Mouse (Mus musculus) left cerebral cortex, postnatal 10 days (tissue): Measurements from ENCODE around the gene Nipa1. TPM values are rescaled to one million over a fixed set of nuclear protein-coding genes. Genes with fewer than 3 reads are reported as not detected.

Experiments used
- DNase-seq, 2 experiments: peaks; one replicate each; pipeline ENCODE4 v3.0.0; 2021 to 2022; ENCODE audit warnings: low spot score in 2 of 2, mixed read lengths in 1 of 2; ENCODE audit errors: extremely low spot score in 1 of 2
- intact Hi-C: fragments of 180-260 bp; cut with DNase I; formaldehyde crosslinking; loops from one replicate; pipeline ENCODE4 v1.15.1; 2025
- total RNA-seq, 2 experiments: library from RNA; stranded (reverse); gene quantifications; 2 replicates each; pipeline ENCODE4 v1.2.3; 2021

Nipa1 gene
- total RNA-seq, 2 experiments from 2014 or later, result 77.2 to 78.4 TPM

DNA sequence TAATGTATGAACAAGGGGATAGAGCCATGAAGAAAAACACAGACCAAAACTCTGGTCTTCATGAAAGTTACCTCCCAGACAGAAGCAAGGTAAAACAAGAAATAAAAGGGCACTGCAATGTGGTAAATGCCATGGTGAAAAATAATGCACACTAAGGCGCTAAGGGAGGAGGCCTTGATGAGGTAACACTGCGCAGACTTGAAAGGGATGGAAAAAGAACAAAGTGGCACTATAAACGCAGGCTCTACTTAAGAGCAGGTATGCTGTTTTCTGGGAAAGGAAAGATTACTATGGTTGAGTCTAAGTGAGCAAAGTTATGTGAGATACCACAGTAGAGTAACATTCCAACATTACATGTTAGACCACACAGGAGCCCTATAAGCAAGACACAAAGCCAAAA is 60.0 kb downstream of the Nipa1 start:
- DNase-seq, result no peak
- intact Hi-C loops, result no loop called here

DNA sequence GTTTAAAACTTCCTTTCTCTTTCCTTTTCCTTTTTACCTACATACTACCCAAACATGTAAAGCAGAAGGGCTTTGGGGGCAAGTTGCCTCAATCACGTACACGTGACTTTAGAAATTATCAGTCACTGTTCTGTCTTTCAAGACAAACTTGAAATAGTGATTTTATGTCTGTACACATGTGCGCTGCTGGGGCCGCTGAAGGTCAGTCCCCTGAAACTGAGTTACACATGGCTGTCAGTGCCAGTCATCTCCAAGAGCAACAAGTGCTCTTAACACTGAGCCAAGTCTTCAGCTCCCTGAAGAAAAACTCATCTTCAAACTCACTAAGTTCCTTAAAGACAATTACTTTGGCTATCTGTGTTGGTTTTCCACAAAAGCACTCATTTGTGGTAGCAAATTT is 61.8 kb downstream of the Nipa1 start:
- intact Hi-C loops, result no loop called here

DNA sequence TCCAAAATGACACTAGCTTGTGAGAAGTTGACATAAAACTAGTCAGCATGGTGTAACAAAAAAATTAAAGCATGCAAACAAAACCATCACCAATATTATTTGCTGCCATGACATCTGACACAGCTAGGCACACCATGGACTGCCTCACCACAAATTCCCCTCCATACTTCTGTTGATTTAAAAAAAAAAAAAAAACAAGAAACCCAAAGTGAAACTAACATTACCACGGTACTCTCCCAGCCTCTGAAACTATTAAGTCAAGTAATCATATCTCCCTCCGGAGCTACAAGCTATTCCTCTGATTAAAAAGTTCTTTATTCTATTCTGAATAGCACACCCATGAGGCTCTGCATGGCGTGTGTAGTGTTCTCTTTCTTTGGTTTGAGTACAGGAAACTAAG is 62.6 kb downstream of the Nipa1 start:
- no peak for DNase-seq
- intact Hi-C loops, result no loop called here

More for the DNA sequence above, 61.8 kb downstream of the Nipa1 start:
- no peak for DNase-seq

DNA sequence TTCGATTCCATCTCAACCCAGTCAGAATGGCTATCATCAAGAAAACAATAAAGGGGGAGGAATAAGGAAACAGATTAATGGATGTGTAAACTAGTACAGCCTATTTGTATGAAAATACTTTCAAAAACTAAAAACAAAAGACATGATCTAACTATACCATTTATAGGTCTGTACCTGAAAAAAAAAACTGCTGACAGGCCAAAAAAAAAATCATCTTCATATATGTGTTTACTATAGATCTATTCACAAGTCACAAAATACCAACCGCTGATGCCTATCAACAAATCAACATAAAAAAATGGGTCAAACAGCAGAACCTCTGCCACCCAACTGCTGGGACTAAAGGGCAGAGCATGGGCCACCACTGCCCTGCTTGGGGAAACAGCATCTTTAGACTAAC is 63.7 kb downstream of the Nipa1 start:
- intact Hi-C loops, result no loop called here
- DNase-seq, result no peak

DNA sequence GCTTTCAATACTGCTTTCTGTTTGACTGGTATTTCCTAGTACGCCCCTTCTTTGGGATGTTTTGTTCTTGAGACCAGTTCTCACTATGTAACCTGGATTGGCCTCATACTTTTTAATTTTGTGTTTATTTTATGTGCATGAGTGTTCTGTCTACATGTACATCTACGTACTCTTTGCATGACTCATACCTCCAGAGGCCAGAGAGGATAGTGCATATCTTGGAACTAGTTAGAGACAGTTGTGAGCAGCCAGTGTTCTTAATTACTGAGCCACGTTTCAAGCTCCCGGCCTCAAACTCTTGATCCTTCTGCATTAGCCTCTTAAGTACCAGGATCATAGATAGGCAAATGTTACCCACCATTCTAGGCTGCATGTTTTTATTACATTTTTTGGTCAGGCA is 81.4 kb downstream of the Nipa1 start:
- intact Hi-C loops, result no loop called here
- no peak for DNase-seq

DNA sequence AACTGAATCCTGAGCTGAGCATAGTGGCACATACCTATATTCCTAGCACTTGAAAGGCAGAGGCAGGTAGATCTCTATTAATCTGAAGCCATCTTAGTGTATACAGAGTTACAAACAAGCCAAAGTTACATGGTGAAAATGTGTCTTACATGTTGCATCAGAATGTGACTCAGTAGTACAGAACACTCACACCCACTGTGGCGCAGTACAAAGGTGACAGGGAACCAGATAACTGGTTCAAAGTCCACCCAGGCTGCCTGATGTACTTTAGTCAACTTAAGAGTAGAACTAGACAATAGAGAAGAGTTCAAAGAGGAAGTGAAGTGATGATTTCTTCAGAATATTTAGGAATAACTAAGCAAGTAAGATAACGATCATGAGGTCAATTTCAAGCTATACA is 84.7 kb downstream of the Nipa1 start:
- intact Hi-C loops, result no loop called here
- no peak for DNase-seq

DNA sequence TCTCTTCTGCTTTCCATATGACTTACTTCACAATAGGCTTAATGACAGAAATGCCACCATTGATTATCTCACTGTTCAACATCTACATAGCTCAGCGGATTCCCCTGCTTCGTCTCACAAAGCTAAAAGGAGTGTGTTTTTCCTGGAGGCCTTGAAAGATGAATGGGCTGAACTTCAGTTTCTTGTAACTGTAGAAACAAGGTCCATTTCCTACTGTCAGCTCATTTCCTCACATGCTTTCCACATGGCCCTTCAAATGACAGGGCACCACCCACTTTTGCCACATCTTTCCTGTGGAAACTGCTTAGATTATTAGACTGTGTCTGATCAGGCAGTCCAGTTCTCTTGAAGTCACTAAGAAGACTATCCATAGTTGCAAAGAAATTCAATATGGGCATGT is 91.1 kb downstream of the Nipa1 start:
- intact Hi-C loops, result loop anchor here (10.0 kb wide), 1 partner anchor 256 kb away; no protein-coding TSS in a partner anchor
- no peak for DNase-seq

Other genes with a start within 250 kb of the Nipa1 start
- 10 to 100 TPM; 25.7 to 27.5 TPM for gene Tubgcp5, start 225.8 kb downstream of the Nipa1 start, total RNA-seq
- 10 to 100 TPM; 70.0 to 70.8 TPM for gene Cyfip1, start 178.2 kb downstream of the Nipa1 start, total RNA-seq
- 10 to 100 TPM; 59.3 to 70.4 TPM for gene Nipa2, start 57.5 kb downstream of the Nipa1 start, total RNA-seq
- 100 to 1,000 TPM; 137 TPM for gene Herc2, start 30.2 kb upstream of the Nipa1 start, total RNA-seq
- 1 to 10 TPM in 1 of 2 experiments, under 1 TPM in 1; 0.69 to 1.3 TPM for gene Oca2, start 219.8 kb upstream of the Nipa1 start, total RNA-seq